Mouse (Mus musculus) adrenal gland, postnatal 4 days (tissue): ENCODE results near the gene Angpt4. TPM values are rescaled to one million over a fixed set of nuclear protein-coding genes. Genes with fewer than 3 reads are reported as not detected.

ENCODE experiments used
- DNase-seq, 2 experiments: peaks; one replicate each; pipeline ENCODE4 v3.0.0; 2021 to 2022; ENCODE audit warnings: low spot score in 2 of 2, mixed read lengths in 2 of 2
- total RNA-seq, 2 experiments: library from RNA; stranded (reverse); gene quantifications; 2 replicates each; pipeline ENCODE4 v1.2.3; 2021

Gene Angpt4
- total RNA-seq, 2 experiments from 2014 or later: 0.48 to 0.62 TPM

- no peak for DNase-seq
Measured at GRCm38 (mm10) chr2:151961284-151962196, 50.5 kb downstream of the Angpt4 start.

GRCm38 (mm10) chr2:151962474-151962873, 51.5 kb downstream of the Angpt4 start:
- DNase-seq: no peak

GRCm38 (mm10) chr2:151963319-151963718, 52.3 kb downstream of the Angpt4 start:
- no peak for DNase-seq

- no peak for DNase-seq
Measured at GRCm38 (mm10) chr2:151964052-151964451, 53.0 kb downstream of the Angpt4 start.

- no peak for DNase-seq
Measured at GRCm38 (mm10) chr2:151967176-151967750, 56.3 kb downstream of the Angpt4 start.

GRCm38 (mm10) chr2:151967792-151968191, 56.8 kb downstream of the Angpt4 start:
- DNase-seq: no peak

GRCm38 (mm10) chr2:151968451-151968850, 57.4 kb downstream of the Angpt4 start:
- no peak for DNase-seq

GRCm38 (mm10) chr2:151968986-151969385, 58.0 kb downstream of the Angpt4 start:
- DNase-seq: no peak

- DNase-seq: no peak
Measured at GRCm38 (mm10) chr2:151969396-151969795, 58.4 kb downstream of the Angpt4 start.

- DNase-seq: peak in 1 of 2 experiments; percentile 62
Measured at GRCm38 (mm10) chr2:151970191-151971172, 59.5 kb downstream of the Angpt4 start.

GRCm38 (mm10) chr2:151971748-151972147, 60.7 kb downstream of the Angpt4 start:
- DNase-seq: no peak

GRCm38 (mm10) chr2:151972880-151973594, 62.0 kb downstream of the Angpt4 start:
- no peak for DNase-seq

GRCm38 (mm10) chr2:151973595-151974562, 62.9 kb downstream of the Angpt4 start:
- DNase-seq: no peak

GRCm38 (mm10) chr2:151975295-151975694, 64.3 kb downstream of the Angpt4 start:
- DNase-seq: no peak

- no peak for DNase-seq
Measured at GRCm38 (mm10) chr2:151976067-151976466, 65.1 kb downstream of the Angpt4 start.

GRCm38 (mm10) chr2:151977689-151978440, 66.9 kb downstream of the Angpt4 start:
- DNase-seq: no peak

GRCm38 (mm10) chr2:151978494-151978893, 67.5 kb downstream of the Angpt4 start:
- DNase-seq: no peak

- peak; percentile 77 to 89 for DNase-seq
Measured at GRCm38 (mm10) chr2:151979470-151980354, 68.7 kb downstream of the Angpt4 start, which contains the start of gene Fam110a. Gene Fam110a (minus strand): TSS chr2:151980219.
